Mouse (Mus musculus) neural tube, embryonic 11.5 days (tissue): ENCODE data around the gene Cyp2u1. TPM values are rescaled to one million over a fixed set of nuclear protein-coding genes. Genes with fewer than 3 reads are reported as not detected.

Source experiments
- ATAC-seq: fragments of 200-750 bp; cut with Nextera tagmentation; 2 replicates; pipeline ENCODE4 v1.8.0; 2017; ENCODE audit warnings: moderate number of reproducible peaks, mild to moderate bottlenecking, moderate TSS enrichment, moderate library complexity; ENCODE audit not compliant: insufficient read depth, low FRiP score, low TSS enrichment
- DNase-seq: peaks from one replicate; pipeline ENCODE4 v3.0.0-alpha.2; 2015; ENCODE audit warnings: low spot score
- H3K27ac ChIP-seq: fragments of 300-500 bp; sonication (generic); 2 replicates; pipeline ENCODE4 v1.5.1; 2014; ENCODE audit warnings: low read depth, mild to moderate bottlenecking, low read length
- H3K27me3 ChIP-seq: fragments of 300-500 bp; sonication (generic); 2 replicates; pipeline ENCODE4 v1.6.1; 2014; ENCODE audit warnings: mild to moderate bottlenecking, low read length, mixed read lengths; ENCODE audit not compliant: control insufficient read depth, insufficient read depth
- H3K36me3 ChIP-seq: fragments of 300-500 bp; sonication (generic); 2 replicates; pipeline ENCODE4 v1.6.1; 2014; ENCODE audit warnings: mild to moderate bottlenecking, low read length, moderate library complexity, mixed read lengths; ENCODE audit not compliant: control insufficient read depth, insufficient read depth
- H3K4me1 ChIP-seq: fragments of 300-500 bp; sonication (generic); 2 replicates; pipeline ENCODE4 v1.6.1; 2014; ENCODE audit warnings: low read length, mixed read lengths; ENCODE audit not compliant: control insufficient read depth, insufficient read depth
- H3K4me2 ChIP-seq: fragments of 300-500 bp; sonication (generic); 2 replicates; pipeline ENCODE4 v1.6.1; 2014; ENCODE audit warnings: low read depth, mild to moderate bottlenecking, moderate library complexity
- H3K4me3 ChIP-seq: fragments of 300-500 bp; sonication (generic); 2 replicates; pipeline ENCODE4 v1.5.1; 2014; ENCODE audit warnings: low read depth, low read length
- H3K9ac ChIP-seq: fragments of 300-500 bp; sonication (generic); 2 replicates; pipeline ENCODE4 v1.6.1; 2014; ENCODE audit warnings: mild to moderate bottlenecking, low read length
- H3K9me3 ChIP-seq: fragments of 300-500 bp; sonication (generic); 2 replicates; pipeline ENCODE4 v1.6.1; 2016; ENCODE audit warnings: low read length; ENCODE audit not compliant: control insufficient read depth
- WGBS: fragments of 180-500 bp; shearing (Covaris S2); extraction: QIAGEN DNeasy Blood & Tissue Kit; methylation state at CpG from one replicate; pipeline ENCODE4 v1.1.7; 2014; 5-methylcytosine and 5-hydroxymethylcytosine counted together
- polyA plus RNA-seq: library from polyadenylated mRNA; unstranded; fragments of >200 nt; fragmentation: Nextera tagmentation; extraction: Ambion mirVana; gene quantifications from 2 replicates; pipeline ENCODE4 v1.2.1, GENCODE M21; 2014

The Cyp2u1 gene
- polyA plus RNA-seq, 1 experiment from 2014 or later, result 2.3 TPM

- ATAC-seq (peak; percentile 93), DNase-seq (peak; percentile 93)
- no peak within 1 kb of the TSS for H3K27ac ChIP-seq
- no peaks in the 10 kb centered on the region for H3K9me3 ChIP-seq
- H3K4me3 ChIP-seq, result peak within 1 kb of the TSS; percentile 63
- H3K9ac ChIP-seq, result peak within 1 kb of the TSS; percentile 66
- peaks cover 4% of the 10 kb centered on the region; the same call in 1 of the 2 replicates for H3K4me1 ChIP-seq
- WGBS, result under 1% methylated on average over 46 of the region's 54 CpGs
- peak within 1 kb of the TSS; percentile 58 for H3K4me2 ChIP-seq
- no peaks in the 10 kb centered on the region for H3K36me3 ChIP-seq
- H3K27me3 ChIP-seq, result no peaks in the 10 kb centered on the region
These were observed 31.3 kb downstream of the Cyp2u1 start, which contains the start of gene Hadh for GRCm38 (mm10) chr3:131271559-131272373. Gene Hadh, minus strand, starts transcription at chr3:131272101.

GRCm38 (mm10) chr3:131271157-131271556, 31.9 kb downstream of the Cyp2u1 start:
- H3K27me3 ChIP-seq, result no peaks in the 10 kb centered on the region
- H3K4me3 ChIP-seq, result peak overlapping the region; percentile 63
- no peak overlapping the region; the same call in 1 of the 2 replicates for H3K9ac ChIP-seq
- H3K36me3 ChIP-seq, result no peaks in the 10 kb centered on the region
- DNase-seq (peak; percentile 56), ATAC-seq (no peak)
- no peaks in the 10 kb centered on the region for H3K9me3 ChIP-seq
- H3K27ac ChIP-seq, result no peak overlapping the region
- WGBS, result 13% methylated on average over 8 of the region's 8 CpGs
- peaks cover 4% of the 10 kb centered on the region; the same call in 1 of the 2 replicates for H3K4me1 ChIP-seq
- peak overlapping the region; percentile 58 for H3K4me2 ChIP-seq

GRCm38 (mm10) chr3:131270381-131270780, 32.6 kb downstream of the Cyp2u1 start:
- no peak for ATAC-seq
- H3K9me3 ChIP-seq, result no peaks in the 10 kb centered on the region
- no peak overlapping the region for H3K27ac ChIP-seq
- no peak overlapping the region for H3K4me2 ChIP-seq
- 66% methylated on average over 6 of the region's 6 CpGs for WGBS
- H3K36me3 ChIP-seq, result no peaks in the 10 kb centered on the region
- no peaks in the 10 kb centered on the region for H3K27me3 ChIP-seq
- no peak overlapping the region for H3K4me3 ChIP-seq
- peaks cover 4% of the 10 kb centered on the region; the same call in 1 of the 2 replicates for H3K4me1 ChIP-seq
- no peak for DNase-seq
- no peak overlapping the region for H3K9ac ChIP-seq

GRCm38 (mm10) chr3:131266366-131267050, 36.5 kb downstream of the Cyp2u1 start:
- no peak for DNase-seq
- no peaks in the 10 kb centered on the region for H3K27me3 ChIP-seq
- H3K36me3 ChIP-seq, result no peaks in the 10 kb centered on the region
- H3K4me3 ChIP-seq, result no peak overlapping the region
- ATAC-seq, result no peak
- no peaks in the 10 kb centered on the region; the same call in 1 of the 2 replicates for H3K4me1 ChIP-seq
- 92% methylated on average over 3 of the region's 3 CpGs for WGBS
- H3K9me3 ChIP-seq, result no peaks in the 10 kb centered on the region
- H3K9ac ChIP-seq, result no peak overlapping the region
- no peak overlapping the region for H3K4me2 ChIP-seq
- no peak overlapping the region for H3K27ac ChIP-seq

- no peak overlapping the region for H3K27ac ChIP-seq
- no peak overlapping the region for H3K4me3 ChIP-seq
- no peak overlapping the region for H3K9ac ChIP-seq
- no peaks in the 10 kb centered on the region for H3K27me3 ChIP-seq
- DNase-seq, result no peak
- H3K36me3 ChIP-seq, result no peaks in the 10 kb centered on the region
- WGBS, result 90% methylated on average over 8 of the region's 8 CpGs
- no peaks in the 10 kb centered on the region for H3K9me3 ChIP-seq
- no peak for ATAC-seq
- no peaks in the 10 kb centered on the region; the same call in 1 of the 2 replicates for H3K4me1 ChIP-seq
- no peak overlapping the region for H3K4me2 ChIP-seq
These were observed 37.5 kb downstream of the Cyp2u1 start for GRCm38 (mm10) chr3:131265516-131265915.

GRCm38 (mm10) chr3:131263766-131264486, 39.1 kb downstream of the Cyp2u1 start:
- no peaks in the 10 kb centered on the region for H3K9me3 ChIP-seq
- H3K4me2 ChIP-seq, result no peak overlapping the region
- DNase-seq (no peak), ATAC-seq (no peak)
- no peaks in the 10 kb centered on the region for H3K27me3 ChIP-seq
- no peak overlapping the region for H3K27ac ChIP-seq
- no peak overlapping the region for H3K9ac ChIP-seq
- H3K36me3 ChIP-seq, result no peaks in the 10 kb centered on the region
- no peaks in the 10 kb centered on the region; the same call in 1 of the 2 replicates for H3K4me1 ChIP-seq
- WGBS, result 43% methylated on average over 15 of the region's 15 CpGs
- H3K4me3 ChIP-seq, result no peak overlapping the region

GRCm38 (mm10) chr3:131260418-131260817, 42.6 kb downstream of the Cyp2u1 start:
- H3K4me2 ChIP-seq, result no peak overlapping the region
- no peak overlapping the region for H3K27ac ChIP-seq
- H3K36me3 ChIP-seq, result no peaks in the 10 kb centered on the region; the same call in 1 of the 2 replicates
- H3K4me1 ChIP-seq, result no peaks in the 10 kb centered on the region; the same call in 1 of the 2 replicates
- no peak overlapping the region for H3K9ac ChIP-seq
- no peak overlapping the region for H3K4me3 ChIP-seq
- no peaks in the 10 kb centered on the region for H3K9me3 ChIP-seq
- ATAC-seq (no peak), DNase-seq (no peak)
- WGBS, result 97% methylated on average over 6 of the region's 6 CpGs
- no peaks in the 10 kb centered on the region for H3K27me3 ChIP-seq

GRCm38 (mm10) chr3:131259392-131259965, 43.5 kb downstream of the Cyp2u1 start:
- Histone ChIP-seq H3K4me2 (no peak overlapping the region), H3K9ac (no peak overlapping the region), H3K36me3 (no peaks in the 10 kb centered on the region; the same call in 1 of the 2 replicates), H3K9me3 (no peaks in the 10 kb centered on the region), H3K27ac (no peak overlapping the region), H3K4me1 (no peaks in the 10 kb centered on the region; the same call in 1 of the 2 replicates), H3K4me3 (no peak overlapping the region), H3K27me3 (no peaks in the 10 kb centered on the region)
- WGBS, result 95% methylated on average over 9 of the region's 9 CpGs
- DNase-seq (no peak), ATAC-seq (no peak)
